Mouse (Mus musculus) testis, adult 10 weeks (tissue): Measurements from ENCODE around the gene Ssxb3. TPM values are rescaled to one million over a fixed set of nuclear protein-coding genes. Genes with fewer than 3 reads are reported as not detected.

ENCODE experiments used
- polyA plus RNA-seq: library from polyadenylated mRNA; stranded (reverse); fragments of 350-450 nt; fragmentation: Illumina TruSeq; extraction: RNeasy Lipid Tissue Mini Kit (QIAGEN cat#74804); gene quantifications from one replicate; pipeline ENCODE4 v1.2.3, GENCODE M21; 2014; ENCODE audit warnings: low read depth, low replicate concordance

Gene Ssxb3
- polyA plus RNA-seq: 8.5 TPM

GRCm38 (mm10) chrX:8591716-8592115 is at the start of gene Ssxb3:
Gene Ssxb3, minus strand, starts transcription at chrX:8591816.

GRCm38 (mm10) chrX:8548155-8548554 is 43.5 kb downstream of the Ssxb3 start, which contains the start of gene Ssxb6:
Gene Ssxb6, minus strand, starts transcription at chrX:8548255.

Other genes starting within 250 kb of the Ssxb3 start
- not detected for gene Ssxb9, start 224.8 kb downstream of the Ssxb3 start, polyA plus RNA-seq
- gene Ssxb1, start 178.5 kb downstream of the Ssxb3 start, polyA plus RNA-seq: 20.1 TPM
- 20.5 TPM for gene Ssxb2, start 130.1 kb downstream of the Ssxb3 start, polyA plus RNA-seq
- gene Gm14459, start 66.9 kb downstream of the Ssxb3 start, polyA plus RNA-seq: 3.1 TPM
- 12.6 TPM for gene Ssxb6, start 43.6 kb downstream of the Ssxb3 start, polyA plus RNA-seq
- gene Ssxb8, start 99.0 kb upstream of the Ssxb3 start, polyA plus RNA-seq: 7.4 TPM
- gene Ssx9, start 156.6 kb upstream of the Ssxb3 start, polyA plus RNA-seq: 4.6 TPM
- 8.0 TPM for gene Ssxb5, start 211.9 kb upstream of the Ssxb3 start, polyA plus RNA-seq